Mouse (Mus musculus): ENCODE measurements at regions not wholly inside any gene's neighbourhood (a gene's known extent, or its start where the extent isn't known, plus 50 kb on each side); places are given as distances from the start of the nearest gene placed in this dataset.

DNA sequence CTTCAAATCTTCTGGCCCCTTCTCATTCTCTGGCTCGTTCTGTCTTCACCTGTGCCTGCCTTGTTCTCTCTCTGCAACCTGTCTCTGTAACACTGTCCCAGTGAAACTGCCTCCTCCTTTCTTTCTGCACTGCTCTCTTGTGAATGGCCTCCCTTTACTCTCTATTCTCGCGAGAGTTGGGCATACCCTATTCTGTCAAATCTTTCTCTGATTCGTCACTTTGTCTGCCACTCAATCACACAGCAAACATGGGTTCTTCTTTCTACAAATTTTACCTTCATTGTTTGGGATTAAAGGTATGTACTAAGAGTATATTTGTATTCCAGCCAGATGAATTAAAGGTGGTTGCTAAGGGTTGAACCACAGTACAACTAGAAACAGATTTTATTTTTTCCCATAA lies 54.6 kb upstream of the Slc6a6 start:
- Histone ChIP-seq H3K4me2 (ENCODE audit: low read depth, low read length) (no peak overlapping the region), H3K27me3 (ENCODE audit: control insufficient read depth, insufficient read depth, low read depth, low read length) (no peaks in the 10 kb centered on the region), H3K4me1 (replicated peaks; ENCODE audit: control insufficient read depth, insufficient read depth, low read length) (no peaks in the 10 kb centered on the region), H3K9me3 (ENCODE audit: control insufficient read depth, low read length) (peaks cover 4% of the 10 kb centered on the region; the same call in 1 of the 2 replicates), H3K9ac (ENCODE audit: low read length) (no peak overlapping the region), H3K4me3 (ENCODE audit: low read length) (no peak overlapping the region), H3K36me3 (ENCODE audit: control insufficient read depth, insufficient read depth, low read length) (no peaks in the 10 kb centered on the region), H3K27ac (ENCODE audit: low read length) (no peak overlapping the region)
- no peak for ATAC-seq (ENCODE audit: low read depth)
- 77% methylated on average over 4 of the region's 4 CpGs for WGBS

DNA sequence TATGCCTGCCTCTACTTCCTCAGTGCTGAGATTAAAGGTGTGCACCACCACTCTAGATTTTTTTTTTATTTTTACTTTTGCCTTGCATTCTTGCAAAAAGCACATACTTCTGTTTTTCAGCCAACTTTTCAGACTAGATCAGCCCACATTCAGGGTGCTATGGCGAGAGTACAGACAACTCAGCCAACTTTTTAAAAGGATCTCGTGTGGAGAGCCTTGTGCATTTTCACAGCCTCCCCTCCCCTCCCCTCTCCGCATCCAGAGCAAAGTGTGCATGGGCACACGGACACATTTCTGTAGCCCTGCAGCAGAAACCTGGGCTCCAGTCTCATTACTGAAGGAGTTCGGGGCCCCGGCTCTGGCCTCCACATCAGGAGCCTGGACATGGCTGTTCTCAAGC lies 52.6 kb upstream of the Slc6a6 start:
- WGBS: 91% methylated on average over 6 of the region's 6 CpGs
- Histone ChIP-seq H3K4me3 (ENCODE audit: low read length) (no peak overlapping the region), H3K27ac (ENCODE audit: low read length) (no peak overlapping the region), H3K4me2 (ENCODE audit: low read depth, low read length) (no peak overlapping the region), H3K27me3 (ENCODE audit: control insufficient read depth, insufficient read depth, low read depth, low read length) (no peaks in the 10 kb centered on the region), H3K4me1 (replicated peaks; ENCODE audit: control insufficient read depth, insufficient read depth, low read length) (no peaks in the 10 kb centered on the region), H3K36me3 (ENCODE audit: control insufficient read depth, insufficient read depth, low read length) (no peaks in the 10 kb centered on the region), H3K9me3 (ENCODE audit: control insufficient read depth, low read length) (peaks cover 4% of the 10 kb centered on the region; the same call in 1 of the 2 replicates), H3K9ac (ENCODE audit: low read length) (no peak overlapping the region)
- ATAC-seq (ENCODE audit: low read depth): no peak

Measured in lung, embryonic 16.5 days (tissue).